Mouse (Mus musculus): Measurements from ENCODE around the gene Olfr520. TPM values are rescaled to one million over a fixed set of nuclear protein-coding genes. Genes with fewer than 3 reads are reported as not detected.
"Not testable (repeated sequence)": the region's sequence is repeated elsewhere in the genome, so short reads cannot be mapped to it uniquely, and the experiment has no call there.

The Olfr520 gene
- total RNA-seq, 1 experiment from 2014 or later, result not detected

DNA sequence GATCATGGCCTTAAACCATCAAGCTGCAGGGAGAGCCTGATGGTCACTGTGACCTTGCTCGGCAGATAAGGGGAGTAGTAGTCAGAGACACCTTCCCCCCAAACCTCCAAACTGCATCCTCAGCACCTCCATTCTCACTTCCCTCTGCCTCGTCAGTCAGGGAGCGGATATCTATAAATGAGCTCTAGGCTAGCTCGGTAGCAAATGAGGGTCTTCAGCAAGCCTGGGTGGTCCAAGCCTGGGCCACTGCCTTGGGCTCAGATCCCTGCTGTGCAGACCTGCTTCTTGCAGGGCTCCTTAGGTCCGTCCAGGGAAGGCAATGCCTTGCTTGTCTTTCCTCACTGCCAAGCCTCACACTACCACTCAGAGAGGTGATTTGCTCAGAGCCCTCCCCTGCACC is 21.3 kb upstream of the Olfr520 start:
- ATAC-seq (replicated peaks; ENCODE audit: insufficient number of reproducible peaks, low FRiP score, low TSS enrichment, poor library complexity, severe bottlenecking), result no peak

DNA sequence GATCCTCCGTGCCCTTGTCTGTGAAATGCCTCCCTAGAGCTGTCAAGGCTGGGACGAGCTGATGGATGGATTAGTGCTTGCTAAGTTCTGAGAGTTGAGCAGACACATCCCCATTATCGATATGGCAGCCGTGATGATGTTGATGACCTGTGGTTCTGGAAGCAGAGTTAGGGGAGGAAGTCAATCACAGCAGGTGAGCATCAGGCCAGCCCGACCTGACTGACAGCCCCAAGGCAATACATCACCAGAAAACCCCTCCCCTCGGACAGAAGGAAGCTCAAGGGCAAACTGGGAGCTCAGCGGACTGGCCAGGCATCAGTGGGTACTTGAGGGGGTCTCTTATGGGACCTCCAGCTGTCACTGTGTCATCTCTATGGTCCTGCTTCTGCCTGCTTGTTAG is 20.1 kb upstream of the Olfr520 start:
- no peak for ATAC-seq (replicated peaks; ENCODE audit: insufficient number of reproducible peaks, low FRiP score, low TSS enrichment, poor library complexity, severe bottlenecking)

DNA sequence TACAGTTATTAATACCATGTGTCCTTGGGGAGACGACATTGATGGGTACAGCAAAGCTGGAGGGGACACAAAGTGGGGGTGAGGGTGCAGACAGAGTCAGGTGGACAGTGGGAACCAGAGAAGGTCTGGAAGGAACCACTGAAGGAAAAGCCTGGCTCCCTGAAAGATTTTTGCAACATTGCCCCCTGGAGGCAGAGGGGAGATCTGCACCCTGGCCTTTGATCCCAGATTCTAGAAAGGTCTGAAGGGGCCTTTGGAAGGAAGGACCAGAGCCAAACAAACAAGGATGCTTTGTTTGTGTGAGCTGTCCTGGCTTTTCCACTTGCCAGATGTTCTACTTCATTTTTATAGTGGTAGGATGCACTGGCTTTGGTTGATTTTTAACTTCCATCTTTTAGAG is 19.6 kb upstream of the Olfr520 start:
- ATAC-seq (replicated peaks; ENCODE audit: insufficient number of reproducible peaks, low FRiP score, low TSS enrichment, poor library complexity, severe bottlenecking), result peak; percentile 44; the same call in 1 of the 2 replicates

DNA sequence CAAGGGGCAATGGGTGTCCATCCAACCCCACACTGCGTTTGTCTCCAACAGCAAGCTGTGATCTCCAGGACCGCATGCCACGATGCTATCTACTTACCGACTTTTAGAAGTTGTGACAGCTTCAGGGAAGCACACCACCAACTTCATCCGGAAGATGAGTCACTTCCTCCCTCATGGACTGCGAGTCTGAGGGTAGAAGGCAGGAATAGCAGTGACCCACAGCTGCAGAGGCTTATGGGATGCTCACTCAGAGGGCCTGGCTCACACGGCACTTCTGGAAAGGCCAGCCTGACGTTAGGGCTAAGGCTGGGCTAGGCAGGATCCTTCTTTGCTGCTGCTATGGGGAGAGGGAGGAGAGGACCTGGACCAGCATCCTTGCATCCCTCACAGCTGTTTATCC is 18.9 kb upstream of the Olfr520 start, which contains the start of gene Slco2b1:
Gene Slco2b1 (minus strand): TSS at position 175 of the 400 bp plus-strand sequence.
- ATAC-seq (replicated peaks; ENCODE audit: insufficient number of reproducible peaks, low FRiP score, low TSS enrichment, poor library complexity, severe bottlenecking), result no peak

DNA sequence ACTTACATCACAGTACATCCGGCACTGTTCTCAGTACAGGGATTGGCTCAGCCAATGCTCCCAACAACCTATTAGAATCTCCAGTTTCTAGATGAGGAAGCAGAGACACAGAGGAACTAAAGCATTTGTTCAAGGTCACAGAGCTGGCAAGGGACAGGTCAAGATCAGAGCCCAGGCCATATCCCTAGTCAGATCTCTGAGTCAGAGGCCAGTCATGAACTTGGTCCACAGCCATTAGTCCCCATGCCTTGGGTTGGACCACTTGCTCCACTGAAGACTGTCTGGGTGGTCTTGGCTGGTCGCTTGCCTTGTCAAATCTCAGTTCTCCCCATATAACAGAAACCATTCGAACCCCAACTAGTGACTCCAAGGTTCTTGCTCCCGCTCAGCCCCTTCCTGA is 17.6 kb upstream of the Olfr520 start:
- no peak for ATAC-seq (replicated peaks; ENCODE audit: insufficient number of reproducible peaks, low FRiP score, low TSS enrichment, poor library complexity, severe bottlenecking)

DNA sequence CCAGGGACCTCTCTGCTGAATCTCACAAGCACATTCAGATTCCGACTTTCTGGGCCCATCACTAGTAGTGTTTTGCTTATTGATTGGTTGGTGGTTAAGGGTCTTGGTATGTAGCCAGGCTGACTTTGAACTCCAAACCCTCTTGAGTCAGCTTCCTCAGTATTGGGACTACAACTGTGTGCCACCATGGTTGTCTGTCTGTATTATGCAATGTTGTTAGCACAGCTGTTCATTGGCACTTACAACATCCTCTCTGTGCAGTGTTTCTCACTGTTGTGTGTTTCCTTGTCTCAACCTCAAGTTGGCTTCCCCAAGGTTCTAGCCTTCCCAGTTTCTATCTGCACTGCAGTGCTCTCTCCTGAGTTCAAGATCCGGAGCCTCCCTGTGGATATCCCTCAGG is 13.5 kb upstream of the Olfr520 start:
- ATAC-seq (replicated peaks; ENCODE audit: insufficient number of reproducible peaks, low FRiP score, low TSS enrichment, poor library complexity, severe bottlenecking), result no peak

DNA sequence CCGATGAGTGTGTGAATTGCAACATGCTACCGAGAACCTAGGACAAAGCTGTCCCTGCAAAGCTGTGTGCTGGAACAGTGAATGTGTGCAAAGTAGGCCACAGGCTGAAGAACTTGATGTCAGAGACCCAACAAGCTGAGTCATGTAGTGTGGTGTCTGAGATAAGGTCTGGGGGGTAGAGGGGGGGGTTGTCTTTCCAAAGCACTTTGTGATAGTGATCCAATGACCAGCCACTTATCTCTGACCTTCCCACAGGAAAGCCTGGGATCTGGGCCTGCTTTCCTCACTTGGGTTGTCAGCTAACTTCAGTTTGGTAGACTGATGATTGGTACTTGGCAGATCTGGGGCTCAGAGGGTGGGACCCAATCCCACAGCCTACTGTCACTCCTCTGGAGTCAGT is 4.5 kb downstream of the Olfr520 start:
- no peak for ATAC-seq (replicated peaks; ENCODE audit: insufficient number of reproducible peaks, low FRiP score, low TSS enrichment, poor library complexity, severe bottlenecking)

DNA sequence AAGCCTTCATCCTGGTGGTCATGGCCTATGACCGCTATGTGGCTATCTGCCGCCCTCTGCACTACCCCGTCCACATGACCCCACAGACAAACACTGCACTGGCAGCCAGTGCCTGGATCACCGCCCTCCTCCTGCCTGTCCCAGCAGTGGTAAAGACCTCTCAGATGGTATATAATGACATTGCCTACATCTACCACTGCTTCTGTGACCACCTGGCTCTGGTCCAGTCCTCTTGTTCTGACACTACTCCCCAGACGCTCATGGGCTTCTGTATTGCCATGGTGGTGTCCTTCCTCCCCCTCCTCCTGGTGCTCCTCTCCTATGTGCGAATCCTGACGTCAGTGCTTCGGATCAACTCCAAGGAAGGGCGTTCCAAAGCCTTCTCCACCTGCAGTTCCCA is 5.4 kb downstream of the Olfr520 start:
- ATAC-seq (replicated peaks; ENCODE audit: insufficient number of reproducible peaks, low FRiP score, low TSS enrichment, poor library complexity, severe bottlenecking), result not testable (repeated sequence)

DNA sequence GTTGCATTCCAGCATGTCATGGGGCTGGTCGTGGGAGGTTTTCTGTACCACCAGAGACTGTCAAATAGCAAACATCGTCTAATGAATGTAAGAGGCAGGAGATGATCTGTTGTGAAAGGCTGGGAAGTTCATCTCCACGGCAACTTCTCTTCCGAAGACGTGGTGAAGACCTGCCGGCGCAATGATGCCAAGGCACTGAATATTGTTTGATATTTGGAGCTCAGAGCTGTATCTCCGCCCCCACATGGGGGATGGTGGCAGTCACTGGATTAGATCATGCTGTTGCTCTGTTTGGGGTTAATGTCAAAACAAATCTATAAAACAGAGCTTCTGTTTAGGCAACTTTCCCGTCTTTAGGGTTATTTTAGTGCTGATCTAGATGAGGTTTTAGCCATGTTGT is 9.2 kb downstream of the Olfr520 start:
- ATAC-seq (replicated peaks; ENCODE audit: insufficient number of reproducible peaks, low FRiP score, low TSS enrichment, poor library complexity, severe bottlenecking), result no peak

DNA sequence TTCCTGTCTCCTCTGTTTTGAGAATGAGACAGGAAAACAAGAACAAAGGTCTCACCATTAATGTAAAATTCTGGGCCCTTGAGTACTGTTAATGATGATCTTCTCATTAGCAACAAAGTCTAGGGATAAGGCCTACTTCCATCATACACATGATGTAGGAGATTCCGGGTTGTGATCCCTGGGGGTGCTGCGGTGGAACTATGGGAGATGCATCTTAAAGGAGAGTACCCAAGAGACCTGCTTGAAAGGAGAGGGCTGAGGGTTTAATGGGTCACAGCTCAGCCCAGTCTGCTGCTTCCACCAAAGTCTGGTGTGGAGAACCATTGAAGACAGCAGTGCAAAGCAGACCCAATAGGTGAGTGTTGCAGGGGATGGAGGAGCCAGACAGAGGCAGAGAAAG is 33.1 kb downstream of the Olfr520 start, which contains the start of gene Olfr521:
Gene Olfr521 (plus strand): TSS at position 301 of the 400 bp plus-strand sequence.
- ATAC-seq (replicated peaks; ENCODE audit: insufficient number of reproducible peaks, low FRiP score, low TSS enrichment, poor library complexity, severe bottlenecking), result no peak

DNA sequence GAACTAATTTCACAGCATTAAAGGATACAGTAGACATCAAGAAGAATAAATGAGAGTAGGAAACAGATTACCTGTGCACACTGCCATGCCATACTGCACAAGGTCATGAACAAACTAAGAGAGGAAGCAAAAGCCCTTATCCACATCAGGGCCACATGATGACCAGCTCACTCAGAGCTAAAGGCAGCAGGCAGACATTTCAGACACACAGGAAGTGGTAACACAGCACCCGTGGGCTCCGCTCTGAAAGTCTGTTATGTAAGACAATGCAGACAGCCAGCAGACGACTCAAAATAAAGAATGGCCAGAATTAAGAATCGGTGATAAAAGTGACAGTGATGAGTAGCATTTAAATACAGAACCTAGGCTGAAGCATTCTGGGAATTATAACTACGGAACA is 51.3 kb downstream of the Olfr520 start:
- ATAC-seq (replicated peaks; ENCODE audit: insufficient number of reproducible peaks, low FRiP score, low TSS enrichment, poor library complexity, severe bottlenecking), result peak; percentile 67; the same call in 1 of the 2 replicates

DNA sequence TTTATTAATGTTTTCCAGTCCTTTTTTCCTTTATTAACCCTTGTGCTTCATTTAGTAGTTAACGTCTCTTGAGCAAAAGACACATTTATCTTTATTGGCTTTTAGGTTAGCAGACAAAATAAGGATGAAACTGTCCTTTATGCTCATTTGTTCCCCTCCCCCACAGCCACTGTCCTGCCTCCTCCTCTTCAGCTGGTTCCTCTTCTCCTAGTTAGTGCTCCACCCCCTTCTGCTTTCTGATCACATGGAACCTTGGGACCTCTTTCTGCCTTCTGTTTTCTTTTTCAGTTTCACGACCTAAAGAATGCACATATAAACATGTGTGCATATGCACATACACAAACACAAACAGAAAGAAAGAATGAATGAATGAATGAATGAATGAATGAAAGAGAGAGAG is 51.8 kb downstream of the Olfr520 start:
- peak; percentile 94 for ATAC-seq (replicated peaks; ENCODE audit: insufficient number of reproducible peaks, low FRiP score, low TSS enrichment, poor library complexity, severe bottlenecking)

DNA sequence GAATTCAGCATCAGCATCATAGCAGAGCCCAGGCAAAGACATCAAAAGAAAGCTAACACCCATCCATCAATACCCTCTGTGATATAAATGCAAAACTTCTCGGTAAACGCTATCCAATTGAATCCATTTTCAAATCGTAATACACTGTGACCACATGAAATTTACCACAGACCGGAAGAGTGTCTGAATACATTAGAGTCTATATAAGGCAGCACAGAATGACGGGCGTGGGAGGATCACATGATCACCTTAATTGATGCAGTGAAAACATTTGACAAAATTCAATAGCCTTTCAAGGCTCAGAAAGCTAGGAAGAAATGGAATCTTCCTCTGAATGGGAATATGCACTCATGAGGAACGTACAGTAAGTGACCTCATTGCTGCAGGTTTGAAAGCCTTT is 53.3 kb downstream of the Olfr520 start:
- ATAC-seq (replicated peaks; ENCODE audit: insufficient number of reproducible peaks, low FRiP score, low TSS enrichment, poor library complexity, severe bottlenecking), result no peak

DNA sequence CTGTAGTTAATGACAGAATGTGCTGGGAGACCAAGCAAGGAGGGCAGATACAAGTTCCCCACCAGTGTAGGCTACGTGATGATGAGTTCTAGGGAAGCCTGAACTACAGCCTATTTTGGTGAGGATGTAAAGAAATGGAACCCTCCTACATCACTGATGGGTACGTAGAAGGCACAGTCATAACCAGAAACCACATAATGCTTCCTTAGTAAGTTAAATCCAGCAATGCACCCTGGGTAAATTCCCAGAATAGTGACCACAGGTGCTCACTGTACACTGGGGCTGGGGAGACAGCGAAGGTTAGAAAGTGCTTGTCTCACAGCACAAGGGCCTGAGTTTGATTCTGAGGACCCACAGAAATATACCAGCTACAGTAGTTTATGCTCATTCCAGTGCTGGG is 55.5 kb downstream of the Olfr520 start:
- ATAC-seq (replicated peaks; ENCODE audit: insufficient number of reproducible peaks, low FRiP score, low TSS enrichment, poor library complexity, severe bottlenecking), result no peak

Other genes with a start within 250 kb of the Olfr520 start
- 1,253 to 1,571 TPM (median 1,557 TPM) in 3 replicates for gene Rps3, start 246.5 kb upstream of the Olfr520 start, total RNA-seq (2017)
- 70.1 to 101 TPM (median 79.0 TPM) in 3 replicates for gene Arrb1, start 194.8 kb upstream of the Olfr520 start, total RNA-seq (2017)
- 0.68 TPM in 1 of 3 replicates, not detected in the others for gene Tpbgl, start 103.2 kb upstream of the Olfr520 start, total RNA-seq (2017)
- 0.48 to 2.1 TPM in 2 of 3 replicates, not detected in the other for gene Slco2b1, start 18.9 kb upstream of the Olfr520 start, total RNA-seq (2017)
- not detected in 3 replicates for gene Olfr521, start 33.2 kb downstream of the Olfr520 start, total RNA-seq (2017)
- 0.75 to 1.2 TPM in 2 of 3 replicates, not detected in the other for gene Neu3, start 98.1 kb downstream of the Olfr520 start, total RNA-seq (2017)
- gene Xrra1, start 128.8 kb downstream of the Olfr520 start, total RNA-seq (2017), result 0.21 to 0.86 TPM in 2 of 3 replicates, not detected in the other
- 121 to 148 TPM (median 139 TPM) in 3 replicates for gene Spcs2, start 133.2 kb downstream of the Olfr520 start, total RNA-seq (2017)

Measured in monocyte, adult 5-6 weeks (primary cell).